9 mouse cellular contexts compared by ENCODE assay signal in genomic region chr11:108981012-108981411, GRCm38 (mm10).
"Had no signal": no experiment of that assay in that cellular context is flagged by ENCODE, and none has a peak within 500 bp of the region (broad histone marks: within the 10 kb centered on the region; RNA-seq: fewer than 3 reads in every experiment).

No protein-coding gene starts in this region.

- H3K27ac ChIP-seq: limb, embryonic 12.5 days; liver, embryonic 14.5 days; midbrain, embryonic 12.5 days had no signal

- H3K9ac ChIP-seq: limb, embryonic 12.5 days; liver, embryonic 14.5 days; midbrain, embryonic 12.5 days had no signal

- H3K4me1 ChIP-seq: limb, embryonic 12.5 days; midbrain, embryonic 12.5 days had no signal

- H3K36me3 ChIP-seq: limb, embryonic 12.5 days; midbrain, embryonic 12.5 days had no signal

- H3K4me2 ChIP-seq: limb, embryonic 12.5 days; midbrain, embryonic 12.5 days had no signal

- H3K4me3 ChIP-seq: limb, embryonic 12.5 days; midbrain, embryonic 12.5 days had no signal

- ATAC-seq: hindbrain, embryonic 16.5 days; inflammation-experienced regulatory T-cells, adult 6 months; midbrain, embryonic 16.5 days had no signal

- H3K9me3 ChIP-seq: limb, embryonic 12.5 days; midbrain, embryonic 12.5 days had no signal

- DNase-seq: kidney, adult 8-10 months; thymus, adult 2 months; thymus, postnatal 25 days had no signal

- H3K27me3 ChIP-seq: limb, embryonic 12.5 days had no signal
